Mouse (Mus musculus): Measurements from ENCODE around the gene Gm20532. TPM values are rescaled to one million over a fixed set of nuclear protein-coding genes. Genes with fewer than 3 reads are reported as not detected.
A peak's percentile ranks its signal among the peaks of the same experiment; 100 is the strongest.

The Gm20532 gene
- polyA plus RNA-seq, 1 experiment = not detected

GRCm38 (mm10) chr2:26573807-26574206, 12.6 kb upstream of the Gm20532 start:
- TF ChIP-seq CTCF (IDR thresholded peaks at IDR 0.05; ENCODE audit: borderline replicate concordance, extremely low read depth, insufficient read depth, insufficient read length) = no peak
- no peak for TF ChIP-seq POLR2A (IDR thresholded peaks at IDR 0.05; ENCODE audit: borderline replicate concordance, extremely low read depth, insufficient read depth, insufficient read length, poor library complexity, severe bottlenecking)
- DNase-seq (ENCODE audit: low read depth) = no peak

- TF ChIP-seq POLR2A (IDR thresholded peaks at IDR 0.05; ENCODE audit: borderline replicate concordance, extremely low read depth, insufficient read depth, insufficient read length, poor library complexity, severe bottlenecking) = no peak
- TF ChIP-seq CTCF (IDR thresholded peaks at IDR 0.05; ENCODE audit: borderline replicate concordance, extremely low read depth, insufficient read depth, insufficient read length) = no peak
- DNase-seq (ENCODE audit: low read depth) = no peak
These were observed 11.6 kb upstream of the Gm20532 start for GRCm38 (mm10) chr2:26574862-26575261.

GRCm38 (mm10) chr2:26575378-26575777, 11.1 kb upstream of the Gm20532 start:
- no peak for DNase-seq (ENCODE audit: low read depth)
- TF ChIP-seq POLR2A (IDR thresholded peaks at IDR 0.05; ENCODE audit: borderline replicate concordance, extremely low read depth, insufficient read depth, insufficient read length, poor library complexity, severe bottlenecking) (no peak), CTCF (IDR thresholded peaks at IDR 0.05; ENCODE audit: borderline replicate concordance, extremely low read depth, insufficient read depth, insufficient read length) (no peak)

GRCm38 (mm10) chr2:26575865-26576264, 10.6 kb upstream of the Gm20532 start:
- DNase-seq (ENCODE audit: low read depth) = no peak
- TF ChIP-seq POLR2A (IDR thresholded peaks at IDR 0.05; ENCODE audit: borderline replicate concordance, extremely low read depth, insufficient read depth, insufficient read length, poor library complexity, severe bottlenecking) = no peak
- TF ChIP-seq CTCF (IDR thresholded peaks at IDR 0.05; ENCODE audit: borderline replicate concordance, extremely low read depth, insufficient read depth, insufficient read length) = no peak

GRCm38 (mm10) chr2:26576462-26576861, 10.0 kb upstream of the Gm20532 start:
- no peak for DNase-seq (ENCODE audit: low read depth)
- no peak for TF ChIP-seq CTCF (IDR thresholded peaks at IDR 0.05; ENCODE audit: borderline replicate concordance, extremely low read depth, insufficient read depth, insufficient read length)

- DNase-seq (ENCODE audit: low read depth) = peak; percentile 30
- no peak for TF ChIP-seq CTCF (IDR thresholded peaks at IDR 0.05; ENCODE audit: borderline replicate concordance, extremely low read depth, insufficient read depth, insufficient read length)
These were observed 8.1 kb upstream of the Gm20532 start for GRCm38 (mm10) chr2:26578369-26578768.

- no peak for DNase-seq (ENCODE audit: low read depth)
- TF ChIP-seq CTCF (IDR thresholded peaks at IDR 0.05; ENCODE audit: borderline replicate concordance, extremely low read depth, insufficient read depth, insufficient read length) (no peak), POLR2A (IDR thresholded peaks at IDR 0.05; ENCODE audit: borderline replicate concordance, extremely low read depth, insufficient read depth, insufficient read length, poor library complexity, severe bottlenecking) (no peak)
These were observed 6.7 kb upstream of the Gm20532 start, which contains the start of gene Egfl7 for GRCm38 (mm10) chr2:26579714-26580113. Gene Egfl7, plus strand, starts transcription at chr2:26580014.

GRCm38 (mm10) chr2:26580751-26581150, 5.7 kb upstream of the Gm20532 start:
- TF ChIP-seq CTCF (IDR thresholded peaks at IDR 0.05; ENCODE audit: borderline replicate concordance, extremely low read depth, insufficient read depth, insufficient read length) = no peak
- TF ChIP-seq POLR2A (IDR thresholded peaks at IDR 0.05; ENCODE audit: borderline replicate concordance, extremely low read depth, insufficient read depth, insufficient read length, poor library complexity, severe bottlenecking) = no peak
- no peak for DNase-seq (ENCODE audit: low read depth)

GRCm38 (mm10) chr2:26582203-26582602, 4.2 kb upstream of the Gm20532 start:
- no peak for DNase-seq (ENCODE audit: low read depth)
- TF ChIP-seq POLR2A (IDR thresholded peaks at IDR 0.05; ENCODE audit: borderline replicate concordance, extremely low read depth, insufficient read depth, insufficient read length, poor library complexity, severe bottlenecking) (no peak), CTCF (IDR thresholded peaks at IDR 0.05; ENCODE audit: borderline replicate concordance, extremely low read depth, insufficient read depth, insufficient read length) (no peak)

GRCm38 (mm10) chr2:26582741-26583140, 3.7 kb upstream of the Gm20532 start:
- TF ChIP-seq CTCF (IDR thresholded peaks at IDR 0.05; ENCODE audit: borderline replicate concordance, extremely low read depth, insufficient read depth, insufficient read length) (no peak), POLR2A (IDR thresholded peaks at IDR 0.05; ENCODE audit: borderline replicate concordance, extremely low read depth, insufficient read depth, insufficient read length, poor library complexity, severe bottlenecking) (no peak)
- peak; percentile 31 for DNase-seq (ENCODE audit: low read depth)

GRCm38 (mm10) chr2:26583640-26584039, 2.8 kb upstream of the Gm20532 start:
- TF ChIP-seq CTCF (IDR thresholded peaks at IDR 0.05; ENCODE audit: borderline replicate concordance, extremely low read depth, insufficient read depth, insufficient read length) (no peak), POLR2A (IDR thresholded peaks at IDR 0.05; ENCODE audit: borderline replicate concordance, extremely low read depth, insufficient read depth, insufficient read length, poor library complexity, severe bottlenecking) (peak; percentile 16; the same call in 1 of the 2 replicates)
- DNase-seq (ENCODE audit: low read depth) = no peak

GRCm38 (mm10) chr2:26585713-26586112, 726 bp upstream of the Gm20532 start:
- TF ChIP-seq CTCF (IDR thresholded peaks at IDR 0.05; ENCODE audit: borderline replicate concordance, extremely low read depth, insufficient read depth, insufficient read length) = no peak
- no peak for TF ChIP-seq POLR2A (IDR thresholded peaks at IDR 0.05; ENCODE audit: borderline replicate concordance, extremely low read depth, insufficient read depth, insufficient read length, poor library complexity, severe bottlenecking)
- DNase-seq (ENCODE audit: low read depth) = peak; percentile 12

GRCm38 (mm10) chr2:26587044-26587405, 586 bp downstream of the Gm20532 start:
- DNase-seq (ENCODE audit: low read depth) = peak; percentile 40
- TF ChIP-seq POLR2A (IDR thresholded peaks at IDR 0.05; ENCODE audit: borderline replicate concordance, extremely low read depth, insufficient read depth, insufficient read length, poor library complexity, severe bottlenecking) (no peak), CTCF (IDR thresholded peaks at IDR 0.05; ENCODE audit: borderline replicate concordance, extremely low read depth, insufficient read depth, insufficient read length) (peak; percentile 48; the same call in 1 of the 2 replicates)

All from brain, embryonic 14.5 days (tissue).